Mouse (Mus musculus) megakaryocyte, embryonic 14.5 days (primary cell): ENCODE measurements around the gene Rad54l.

Experiments
- FLI1 ChIP-seq: IDR thresholded peaks from 2 replicates; pipeline ENCODE4 v1.6.1; 2012; ENCODE audit warnings: low read length, inconsistent platforms, mixed read lengths
- GATA1 ChIP-seq: IDR thresholded peaks from 3 replicates; pipeline ENCODE4 v1.6.1; 2012; ENCODE audit warnings: mixed read lengths, low read length, inconsistent platforms, borderline replicate concordance

GRCm38 (mm10) chr4:116057559-116057958 lies 65.9 kb downstream of the Rad54l start:
- TF ChIP-seq GATA1 (no peak), FLI1 (no peak)
